Mouse (Mus musculus) G1E (cell line): ENCODE results near the gene Tmem106c.

ENCODE experiments used
- CTCF ChIP-seq: IDR thresholded peaks from 2 replicates; pipeline ENCODE4 v1.5.1; 2012; ENCODE audit warnings: low read depth, low read length, inconsistent platforms, mixed read lengths
- GATA1 ChIP-seq: IDR thresholded peaks from 2 replicates; pipeline ENCODE4 v1.6.1; 2012; ENCODE audit warnings: borderline replicate concordance, low read length, inconsistent platforms, mixed read lengths
- GATA2 ChIP-seq: IDR thresholded peaks from 2 replicates; pipeline ENCODE4 v1.6.1; 2012; ENCODE audit warnings: low read depth, low read length, inconsistent platforms, borderline replicate concordance
- POLR2AphosphoS5 ChIP-seq: IDR thresholded peaks from 2 replicates; pipeline ENCODE4 v1.6.1; 2012; ENCODE audit warnings: low read depth, low read length, inconsistent platforms; ENCODE audit not compliant: insufficient replicate concordance

- TF ChIP-seq CTCF (no peak), GATA1 (no peak), GATA2 (no peak), POLR2AphosphoS5 (no peak)
Observed at GRCm38 (mm10) chr15:97938580-97938979, 25.4 kb upstream of the Tmem106c start.
